Mouse (Mus musculus): Measurements from ENCODE around the gene Kifc3. TPM values are rescaled to one million over a fixed set of nuclear protein-coding genes. Genes with fewer than 3 reads are reported as not detected.
A peak's percentile ranks its signal among the peaks of the same experiment; 100 is the strongest.

The Kifc3 gene
- 5.2 and 5.7 TPM in 2 replicates for polyA plus RNA-seq (2014; fragmentation: Nextera tagmentation; extraction: Ambion mirVana)

GRCm38 (mm10) chr8:95202649-95203275 lies at the start of gene Kifc3:
Gene Kifc3 (minus strand): TSS chr8:95202812.
- Histone ChIP-seq H3K27ac (ENCODE audit: low read depth, low read length) (no peak within 1 kb of the TSS), H3K4me1 (replicated peaks; ENCODE audit: control insufficient read depth, insufficient read depth, low read length) (no peaks in the 10 kb centered on the region), H3K9me3 (ENCODE audit: control insufficient read depth, low read length) (no peaks in the 10 kb centered on the region), H3K4me3 (ENCODE audit: low read depth, low read length) (no peak within 1 kb of the TSS), H3K27me3 (ENCODE audit: control insufficient read depth, insufficient read depth, low read length) (no peaks in the 10 kb centered on the region), H3K9ac (ENCODE audit: low read depth, low read length) (no peak within 1 kb of the TSS), H3K36me3 (ENCODE audit: control insufficient read depth, insufficient read depth, low read length) (no peaks in the 10 kb centered on the region), H3K4me2 (replicated peaks; ENCODE audit: low read depth, low read length) (no peak within 1 kb of the TSS)
- DNase-seq (ENCODE audit: low spot score) (no peak), ATAC-seq (ENCODE audit: low FRiP score) (no peak)
- 68% methylated on average over 14 of the region's 14 CpGs for WGBS

- H3K9ac ChIP-seq (ENCODE audit: low read depth, low read length): no peak overlapping the region
- H3K4me3 ChIP-seq (ENCODE audit: low read depth, low read length): no peak overlapping the region
- ATAC-seq (ENCODE audit: low FRiP score) (no peak), DNase-seq (ENCODE audit: low spot score) (no peak)
- no peaks in the 10 kb centered on the region for H3K36me3 ChIP-seq (ENCODE audit: control insufficient read depth, insufficient read depth, low read length)
- no peak overlapping the region for H3K4me2 ChIP-seq (replicated peaks; ENCODE audit: low read depth, low read length)
- H3K4me1 ChIP-seq (replicated peaks; ENCODE audit: control insufficient read depth, insufficient read depth, low read length): no peaks in the 10 kb centered on the region
- no peak overlapping the region for H3K27ac ChIP-seq (ENCODE audit: low read depth, low read length)
- no peaks in the 10 kb centered on the region for H3K9me3 ChIP-seq (ENCODE audit: control insufficient read depth, low read length)
- H3K27me3 ChIP-seq (ENCODE audit: control insufficient read depth, insufficient read depth, low read length): no peaks in the 10 kb centered on the region
- 66% methylated on average over 9 of the region's 9 CpGs for WGBS
Measured at GRCm38 (mm10) chr8:95252056-95252455, 49.4 kb upstream of the Kifc3 start.

- 59% methylated on average over 4 of the region's 4 CpGs for WGBS
- H3K9me3 ChIP-seq (ENCODE audit: control insufficient read depth, low read length): no peaks in the 10 kb centered on the region
- no peaks in the 10 kb centered on the region for H3K27me3 ChIP-seq (ENCODE audit: control insufficient read depth, insufficient read depth, low read length)
- H3K4me2 ChIP-seq (replicated peaks; ENCODE audit: low read depth, low read length): no peak overlapping the region
- no peak overlapping the region for H3K9ac ChIP-seq (ENCODE audit: low read depth, low read length)
- no peak overlapping the region for H3K27ac ChIP-seq (ENCODE audit: low read depth, low read length)
- H3K4me3 ChIP-seq (ENCODE audit: low read depth, low read length): no peak overlapping the region
- no peaks in the 10 kb centered on the region for H3K4me1 ChIP-seq (replicated peaks; ENCODE audit: control insufficient read depth, insufficient read depth, low read length)
- ATAC-seq (ENCODE audit: low FRiP score) (no peak), DNase-seq (ENCODE audit: low spot score) (no peak)
- no peaks in the 10 kb centered on the region for H3K36me3 ChIP-seq (ENCODE audit: control insufficient read depth, insufficient read depth, low read length)
Measured at GRCm38 (mm10) chr8:95249847-95250246, 47.2 kb upstream of the Kifc3 start.

- H3K9ac ChIP-seq (ENCODE audit: low read depth, low read length): no peak overlapping the region
- H3K27me3 ChIP-seq (ENCODE audit: control insufficient read depth, insufficient read depth, low read length): no peaks in the 10 kb centered on the region
- ATAC-seq (ENCODE audit: low FRiP score) (no peak), DNase-seq (ENCODE audit: low spot score) (no peak)
- WGBS: 87% methylated on average over 5 of the region's 5 CpGs
- no peak overlapping the region for H3K4me2 ChIP-seq (replicated peaks; ENCODE audit: low read depth, low read length)
- no peak overlapping the region for H3K27ac ChIP-seq (ENCODE audit: low read depth, low read length)
- H3K4me1 ChIP-seq (replicated peaks; ENCODE audit: control insufficient read depth, insufficient read depth, low read length): peaks cover 4% of the 10 kb centered on the region; the same call in 1 of the 2 replicates
- H3K4me3 ChIP-seq (ENCODE audit: low read depth, low read length): no peak overlapping the region
- H3K9me3 ChIP-seq (ENCODE audit: control insufficient read depth, low read length): no peaks in the 10 kb centered on the region
- H3K36me3 ChIP-seq (ENCODE audit: control insufficient read depth, insufficient read depth, low read length): no peaks in the 10 kb centered on the region
Measured at GRCm38 (mm10) chr8:95247277-95247676, 44.7 kb upstream of the Kifc3 start.

GRCm38 (mm10) chr8:95245180-95245579 lies 42.6 kb upstream of the Kifc3 start:
- Histone ChIP-seq H3K4me1 (replicated peaks; ENCODE audit: control insufficient read depth, insufficient read depth, low read length) (peaks cover 4% of the 10 kb centered on the region; the same call in 1 of the 2 replicates), H3K9ac (ENCODE audit: low read depth, low read length) (no peak overlapping the region), H3K4me2 (replicated peaks; ENCODE audit: low read depth, low read length) (no peak overlapping the region), H3K4me3 (ENCODE audit: low read depth, low read length) (no peak overlapping the region), H3K27me3 (ENCODE audit: control insufficient read depth, insufficient read depth, low read length) (no peaks in the 10 kb centered on the region), H3K9me3 (ENCODE audit: control insufficient read depth, low read length) (no peaks in the 10 kb centered on the region), H3K36me3 (ENCODE audit: control insufficient read depth, insufficient read depth, low read length) (no peaks in the 10 kb centered on the region), H3K27ac (ENCODE audit: low read depth, low read length) (peak overlapping the region; percentile 55; the same call in 1 of the 2 replicates)
- no peak for ATAC-seq (ENCODE audit: low FRiP score)
- no peak for DNase-seq (ENCODE audit: low spot score)
- 82% methylated on average over 5 of the region's 5 CpGs for WGBS

- H3K36me3 ChIP-seq (ENCODE audit: control insufficient read depth, insufficient read depth, low read length): no peaks in the 10 kb centered on the region
- H3K4me3 ChIP-seq (ENCODE audit: low read depth, low read length): no peak overlapping the region
- no peaks in the 10 kb centered on the region for H3K27me3 ChIP-seq (ENCODE audit: control insufficient read depth, insufficient read depth, low read length)
- peaks cover 4% of the 10 kb centered on the region; the same call in 1 of the 2 replicates for H3K4me1 ChIP-seq (replicated peaks; ENCODE audit: control insufficient read depth, insufficient read depth, low read length)
- H3K9me3 ChIP-seq (ENCODE audit: control insufficient read depth, low read length): no peaks in the 10 kb centered on the region
- peak; percentile 49 for DNase-seq (ENCODE audit: low spot score)
- H3K9ac ChIP-seq (ENCODE audit: low read depth, low read length): no peak overlapping the region
- peak overlapping the region; percentile 89 for H3K27ac ChIP-seq (ENCODE audit: low read depth, low read length)
- peak; percentile 56 for ATAC-seq (ENCODE audit: low FRiP score)
- H3K4me2 ChIP-seq (replicated peaks; ENCODE audit: low read depth, low read length): no peak overlapping the region
- WGBS: 72% methylated on average over 4 of the region's 4 CpGs
Measured at GRCm38 (mm10) chr8:95243853-95244252, 41.2 kb upstream of the Kifc3 start.

GRCm38 (mm10) chr8:95242826-95243571 lies 40.4 kb upstream of the Kifc3 start:
- no peaks in the 10 kb centered on the region for H3K27me3 ChIP-seq (ENCODE audit: control insufficient read depth, insufficient read depth, low read length)
- ATAC-seq (ENCODE audit: low FRiP score): peak; percentile 96
- H3K4me1 ChIP-seq (replicated peaks; ENCODE audit: control insufficient read depth, insufficient read depth, low read length): peaks cover 4% of the 10 kb centered on the region; the same call in 1 of the 2 replicates
- 0 out of 2 replicates have a peak overlapping the region, but pooled peaks have one; percentile 3 for H3K4me2 ChIP-seq (replicated peaks; ENCODE audit: low read depth, low read length)
- no peaks in the 10 kb centered on the region for H3K36me3 ChIP-seq (ENCODE audit: control insufficient read depth, insufficient read depth, low read length)
- 35% methylated on average over 12 of the region's 12 CpGs for WGBS
- H3K27ac ChIP-seq (ENCODE audit: low read depth, low read length): peak overlapping the region; percentile 89
- no peak overlapping the region for H3K9ac ChIP-seq (ENCODE audit: low read depth, low read length)
- H3K4me3 ChIP-seq (ENCODE audit: low read depth, low read length): no peak overlapping the region
- DNase-seq (ENCODE audit: low spot score): peak; percentile 77
- H3K9me3 ChIP-seq (ENCODE audit: control insufficient read depth, low read length): no peaks in the 10 kb centered on the region

GRCm38 (mm10) chr8:95242099-95242825 lies 39.6 kb upstream of the Kifc3 start:
- no peak for DNase-seq (ENCODE audit: low spot score)

More at GRCm38 (mm10) chr8:95242099-95242825, 39.6 kb upstream of the Kifc3 start:
- peak; percentile 1; the same call in 1 of the 2 replicates for ATAC-seq (ENCODE audit: low FRiP score)
- Histone ChIP-seq H3K27me3 (ENCODE audit: control insufficient read depth, insufficient read depth, low read length) (no peaks in the 10 kb centered on the region), H3K27ac (ENCODE audit: low read depth, low read length) (peak overlapping the region; percentile 89), H3K9me3 (ENCODE audit: control insufficient read depth, low read length) (no peaks in the 10 kb centered on the region), H3K9ac (ENCODE audit: low read depth, low read length) (no peak overlapping the region), H3K4me3 (ENCODE audit: low read depth, low read length) (no peak overlapping the region), H3K36me3 (ENCODE audit: control insufficient read depth, insufficient read depth, low read length) (no peaks in the 10 kb centered on the region), H3K4me1 (replicated peaks; ENCODE audit: control insufficient read depth, insufficient read depth, low read length) (peaks cover 4% of the 10 kb centered on the region; the same call in 1 of the 2 replicates), H3K4me2 (replicated peaks; ENCODE audit: low read depth, low read length) (no peak overlapping the region)
- WGBS: 81% methylated on average over 26 of the region's 26 CpGs

Measured in hindbrain, embryonic 11.5 days (tissue).